Mouse (Mus musculus) lung, adult 2 months (tissue): ENCODE measurements around the gene Zfp1.

ENCODE experiments used
- CTCF ChIP-seq: fragments of 200-500 bp; IDR thresholded peaks from 2 replicates; pipeline ENCODE4 v1.5.1; 2011; ENCODE audit warnings: mild to moderate bottlenecking, low read length, control low read depth; ENCODE audit not compliant: insufficient read depth
- POLR2A ChIP-seq: fragments of 200-500 bp; IDR thresholded peaks from 2 replicates; pipeline ENCODE4 v1.6.1; 2011; ENCODE audit warnings: low read depth, mild to moderate bottlenecking, control low read depth, low read length, borderline replicate concordance; ENCODE audit errors: extremely low read depth

- TF ChIP-seq CTCF (no peak), POLR2A (no peak)
Observed at GRCm38 (mm10) chr8:111594044-111594840, 49.0 kb upstream of the Zfp1 start.
